Mouse (Mus musculus) G1E (cell line): ENCODE results near the gene Actr6.

Source experiments
- CTCF ChIP-seq: IDR thresholded peaks from 2 replicates; pipeline ENCODE4 v1.5.1; 2012; ENCODE audit warnings: low read depth, low read length, inconsistent platforms, mixed read lengths
- TAL1 ChIP-seq: conservative IDR thresholded peaks from 2 replicates; pipeline ENCODE4 v1.6.1; 2012; ENCODE audit warnings: low read depth, low read length, inconsistent platforms, mixed read lengths

DNA sequence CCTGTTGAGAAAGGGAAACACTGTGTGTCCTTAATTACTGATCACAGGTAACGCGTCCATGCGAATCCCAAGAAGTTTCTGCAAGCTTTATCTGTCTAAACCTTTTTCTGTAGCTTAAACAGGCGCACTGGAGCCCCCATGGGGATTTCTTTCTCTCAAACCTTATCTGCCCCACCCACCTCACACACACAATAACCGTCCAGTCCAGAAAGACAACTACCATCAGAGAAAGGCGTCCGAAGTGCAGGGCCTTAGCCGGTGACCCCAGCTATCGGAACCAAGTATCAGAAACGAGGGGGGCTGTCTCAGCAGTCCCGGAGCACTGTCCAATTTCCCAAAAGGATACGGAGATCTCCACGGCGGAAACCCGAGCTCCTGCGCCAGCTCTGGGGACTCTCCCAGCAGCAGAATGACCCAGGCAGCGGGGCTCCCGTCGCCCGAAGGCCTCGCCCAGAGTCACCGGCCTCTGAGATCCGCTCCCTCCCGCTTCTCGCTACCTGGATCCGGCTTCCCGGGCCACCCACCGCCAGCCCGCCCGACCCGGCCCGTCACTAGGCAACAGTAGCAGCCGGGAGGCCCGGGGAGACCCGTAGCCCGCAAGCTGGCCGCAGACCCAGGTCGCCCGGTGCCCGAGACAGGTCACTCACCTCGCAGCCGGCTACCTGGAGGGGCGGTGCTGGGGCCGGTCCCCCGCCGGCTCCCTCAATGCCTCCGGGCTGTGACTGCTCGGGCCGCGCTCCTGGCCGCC is 46.5 kb downstream of the Actr6 start:
- TF ChIP-seq CTCF = no peak
- no peak for TF ChIP-seq TAL1
